Comparison of ENCODE assay signal across 2 mouse cellular contexts in the genomic region with DNA sequence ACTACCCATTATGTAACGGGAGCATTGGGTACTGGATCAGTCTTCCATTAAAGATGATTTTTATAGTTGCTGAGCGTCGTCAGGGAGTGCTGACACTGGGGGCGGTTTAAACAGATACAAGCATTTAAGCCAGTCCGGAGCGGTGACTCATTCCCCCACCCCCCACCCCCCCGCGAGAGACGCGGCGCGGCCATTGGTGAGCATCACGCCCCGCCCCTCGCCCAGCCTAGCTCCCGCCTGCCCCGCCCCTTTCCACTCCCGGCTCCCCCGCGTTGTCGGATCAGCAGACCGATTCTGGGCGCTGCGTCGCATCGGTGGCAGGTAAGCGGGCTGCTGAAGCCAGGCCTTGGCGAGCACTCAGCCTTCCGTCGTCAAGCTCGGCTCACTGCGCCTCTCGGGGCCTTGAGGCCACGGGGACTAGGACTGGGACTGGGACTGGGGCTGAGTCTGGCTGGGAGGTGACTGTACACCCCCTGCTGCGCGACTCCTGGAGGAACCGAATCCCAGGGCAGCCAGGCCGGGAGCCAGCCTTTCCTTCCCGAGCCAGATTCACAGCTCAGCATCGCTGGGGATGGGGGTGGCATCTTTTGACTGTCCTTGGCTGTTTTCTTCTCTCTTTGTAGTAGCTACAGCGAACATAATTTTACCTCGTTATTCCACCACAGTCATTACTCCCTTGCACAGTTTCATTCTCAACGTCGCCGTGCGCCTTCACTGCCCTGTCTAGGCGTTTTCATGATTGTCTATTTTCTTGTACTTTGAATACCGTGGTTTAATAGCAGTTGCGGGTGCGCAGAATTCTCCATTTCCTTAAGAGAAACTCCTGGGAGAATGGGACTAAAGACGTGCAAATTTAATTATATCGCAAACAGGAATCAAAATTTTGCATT.
TF ChIP-seq lines count a peak whose summit lies in the region.

A gene (plus strand): TSS at position 246 of the 890 bp plus-strand sequence.
A gene (plus strand): TSS at position 275 of the 890 bp plus-strand sequence.

TF ChIP-seq in C2C12, 6 proteins besides CTCF, POLR2A, EP300 and RAD21 (continued from another document):
- no peak for TF ChIP-seq USF1 (IDR thresholded peaks at IDR 0.05; ENCODE audit: low read depth)

TF ChIP-seq in myocyte, 11 proteins besides CTCF, POLR2A, EP300 and RAD21 (continued from another document):
- TF ChIP-seq SRF (IDR thresholded peaks at IDR 0.05; ENCODE audit: control insufficient read depth, insufficient read length, low read depth) (no peak), POLR2AphosphoS2 (IDR thresholded peaks at IDR 0.05; ENCODE audit: insufficient read length, low read depth) (peak; percentile 99), TCF12 (IDR thresholded peaks at IDR 0.05; ENCODE audit: insufficient read depth, poor library complexity, severe bottlenecking) (no peak), MYOD1 (IDR thresholded peaks at IDR 0.05; ENCODE audit: control insufficient read depth in 1 of 3, insufficient read length in 2 of 3, low read depth in 2 of 3) (peak in 1 of 3 experiments; percentile 33), USF1 (IDR thresholded peaks at IDR 0.05; ENCODE audit: low read depth) (no peak), MAX (IDR thresholded peaks at IDR 0.05; ENCODE audit: low read depth) (no peak)
